Mouse (Mus musculus) E14TG2a.4 (cell line): ENCODE data around the gene 4933425L06Rik.

Source experiments
- CTCF ChIP-seq: conservative IDR thresholded peaks from 2 replicates; pipeline ENCODE4 v1.5.1; 2014; ENCODE audit warnings: low read length
- NANOG ChIP-seq: IDR thresholded peaks from 2 replicates; pipeline ENCODE4 v1.6.1; 2014; ENCODE audit warnings: borderline replicate concordance, low read length, mixed read lengths
- POU5F1 ChIP-seq: IDR thresholded peaks from 2 replicates; pipeline ENCODE4 v1.6.1; 2014; ENCODE audit warnings: low read length, borderline replicate concordance

- TF ChIP-seq CTCF (no peak), NANOG (no peak), POU5F1 (no peak)
These were observed 18.8 kb downstream of the 4933425L06Rik start for GRCm38 (mm10) chr13:105100705-105101104.
